23 mouse cellular contexts compared by ENCODE assay signal in genomic region chr17:72332909-72333308, GRCm38 (mm10).
A peak's percentile ranks its signal among the peaks of the same experiment; 100 is the strongest.
DNase-seq lines count a peak whose midpoint lies in the region; ATAC-seq and TF ChIP-seq lines count a peak whose summit lies in the region.
"Had no signal": no experiment of that assay in that cellular context is flagged by ENCODE, and none has a peak within 500 bp of the region (broad histone marks: within the 10 kb centered on the region; RNA-seq: fewer than 3 reads in every experiment).

No protein-coding gene starts in this region.

- ATAC-seq in embryonic facial prominence, embryonic 14.5 days (ENCODE audit: low read depth): no peak; the same call in 1 of the 2 replicates
- ATAC-seq in kidney, postnatal 0 days (replicated peaks; ENCODE audit: low FRiP score, low read depth): no peak
- ATAC-seq: intestine, embryonic 16.5 days had no signal

- no peak overlapping the region for H3K4me2 ChIP-seq in embryonic facial prominence, embryonic 14.5 days (ENCODE audit: low read depth, low read length)
- no peak overlapping the region for H3K4me2 ChIP-seq in kidney, postnatal 0 days (ENCODE audit: low read length)
- H3K4me2 ChIP-seq: embryonic facial prominence, embryonic 13.5 days; heart, embryonic 15.5 days; liver, embryonic 15.5 days; midbrain, embryonic 11.5 days; neural tube, embryonic 12.5 days had no signal

- 48% methylated on average over 4 of the region's 4 CpGs for WGBS in embryonic facial prominence, embryonic 14.5 days
- WGBS in embryonic facial prominence, embryonic 10.5 days: 44% methylated on average over 4 of the region's 4 CpGs
- 41% methylated on average over 4 of the region's 4 CpGs for WGBS in kidney, postnatal 0 days

- no peaks in the 10 kb centered on the region for H3K27me3 ChIP-seq in embryonic facial prominence, embryonic 14.5 days (replicated peaks; ENCODE audit: control insufficient read depth, insufficient read depth, low read length)
- H3K27me3 ChIP-seq in embryonic facial prominence, embryonic 10.5 days (replicated peaks; ENCODE audit: low read depth, poor library complexity, severe bottlenecking): no peaks in the 10 kb centered on the region
- no peaks in the 10 kb centered on the region for H3K27me3 ChIP-seq in kidney, postnatal 0 days (ENCODE audit: insufficient read depth, low read length)
- H3K27me3 ChIP-seq: embryonic facial prominence, embryonic 13.5 days; heart, embryonic 15.5 days; liver, embryonic 15.5 days; neural tube, embryonic 12.5 days had no signal

- peak; percentile 25 for DNase-seq in embryonic facial prominence, embryonic 14.5 days (ENCODE audit: low spot score)
- DNase-seq in embryonic facial prominence, embryonic 10.5 days (ENCODE audit: low spot score): no peak
- peak; percentile 1 for DNase-seq in kidney, postnatal 0 days (ENCODE audit: low spot score)
- no peak for DNase-seq in kidney, adult 11 months
- peak; percentile 89 for DNase-seq in Muller cell, postnatal 12 days (ENCODE audit: inconsistent ontology term)
- DNase-seq in retina, embryonic 14.5 days (ENCODE audit: low spot score): peak; percentile 81
- DNase-seq in adipocyte (ENCODE audit: low spot score): no peak
- DNase-seq: adrenal gland, postnatal 36 days; cerebellum, postnatal 36 days; gastrocnemius, adult 2 months; heart, adult 2 months; heart, postnatal 4 days; right cerebral cortex, postnatal 25 days; thymus, postnatal 36 days had no signal

- no peak overlapping the region for H3K9ac ChIP-seq in embryonic facial prominence, embryonic 14.5 days (ENCODE audit: low read depth, low read length)
- H3K9ac ChIP-seq in kidney, postnatal 0 days (ENCODE audit: low read depth, low read length): no peak overlapping the region
- H3K9ac ChIP-seq: embryonic facial prominence, embryonic 13.5 days; heart, embryonic 15.5 days; liver, embryonic 15.5 days; neural tube, embryonic 12.5 days had no signal

- no peaks in the 10 kb centered on the region for H3K4me1 ChIP-seq in embryonic facial prominence, embryonic 14.5 days (ENCODE audit: control insufficient read depth, insufficient read depth, low read length)
- H3K4me1 ChIP-seq in embryonic facial prominence, embryonic 10.5 days: no peaks in the 10 kb centered on the region
- H3K4me1 ChIP-seq in kidney, postnatal 0 days (replicated peaks; ENCODE audit: insufficient read depth, low read length): no peaks in the 10 kb centered on the region
- H3K4me1 ChIP-seq: embryonic facial prominence, embryonic 13.5 days; heart, embryonic 15.5 days; liver, embryonic 15.5 days; neural tube, embryonic 12.5 days had no signal

- no peak overlapping the region for H3K27ac ChIP-seq in embryonic facial prominence, embryonic 14.5 days (replicated peaks; ENCODE audit: low read depth, low read length)
- H3K27ac ChIP-seq in embryonic facial prominence, embryonic 10.5 days (replicated peaks): no peak overlapping the region
- H3K27ac ChIP-seq in kidney, postnatal 0 days: no peak overlapping the region
- H3K27ac ChIP-seq: embryonic facial prominence, embryonic 13.5 days; gastrocnemius, adult 2 months; heart, adult 2 months; heart, embryonic 15.5 days; layer of hippocampus, adult 2 months; liver, embryonic 15.5 days; macrophage; neural tube, embryonic 12.5 days had no signal

- no peak for TF ChIP-seq CTCF in kidney, postnatal 0 days (IDR thresholded peaks at IDR 0.05; ENCODE audit: low read depth)

- no peaks in the 10 kb centered on the region for H3K9me3 ChIP-seq in embryonic facial prominence, embryonic 14.5 days (ENCODE audit: control insufficient read depth, low read length)
- H3K9me3 ChIP-seq in embryonic facial prominence, embryonic 10.5 days: no peaks in the 10 kb centered on the region
- H3K9me3 ChIP-seq in kidney, postnatal 0 days (replicated peaks; ENCODE audit: low read length): no peaks in the 10 kb centered on the region
- H3K9me3 ChIP-seq: embryonic facial prominence, embryonic 13.5 days; heart, embryonic 15.5 days; liver, embryonic 15.5 days; neural tube, embryonic 12.5 days had no signal

- H3K4me3 ChIP-seq in embryonic facial prominence, embryonic 14.5 days (ENCODE audit: low read depth, low read length): no peak overlapping the region
- no peak overlapping the region for H3K4me3 ChIP-seq in embryonic facial prominence, embryonic 10.5 days
- H3K4me3 ChIP-seq in kidney, postnatal 0 days (replicated peaks; ENCODE audit: low read depth, low read length): no peak overlapping the region
- H3K4me3 ChIP-seq: embryonic facial prominence, embryonic 13.5 days; gastrocnemius, adult 2 months; heart, adult 2 months; heart, embryonic 15.5 days; layer of hippocampus, adult 2 months; liver, embryonic 15.5 days; neural tube, embryonic 12.5 days had no signal

- H3K36me3 ChIP-seq in embryonic facial prominence, embryonic 14.5 days (ENCODE audit: control insufficient read depth, insufficient read depth, low read length): no peaks in the 10 kb centered on the region
- no peaks in the 10 kb centered on the region for H3K36me3 ChIP-seq in embryonic facial prominence, embryonic 10.5 days (replicated peaks)
- H3K36me3 ChIP-seq in kidney, postnatal 0 days (ENCODE audit: insufficient read depth, low read length): no peaks in the 10 kb centered on the region
- H3K36me3 ChIP-seq: embryonic facial prominence, embryonic 13.5 days; G1E; heart, embryonic 15.5 days; liver, embryonic 15.5 days; neural tube, embryonic 12.5 days had no signal

Comparison
In these comparisons a context has a peak if more than half of its experiments do, and no peak if none do; other contexts are left out.
1. DNase-seq: peak in embryonic facial prominence, embryonic 14.5 days (single experiment), kidney, postnatal 0 days (single experiment), Muller cell, postnatal 12 days (single experiment) and retina, embryonic 14.5 days (single experiment); none in embryonic facial prominence, embryonic 10.5 days (single experiment), kidney, adult 11 months (single experiment) and adipocyte (single experiment).